Mouse (Mus musculus) intestine, embryonic 16.5 days (tissue): Measurements from ENCODE around the gene Prl2c3. TPM values are rescaled to one million over a fixed set of nuclear protein-coding genes. Genes with fewer than 3 reads are reported as not detected.
A peak's percentile ranks its signal among the peaks of the same experiment; 100 is the strongest.
"Not testable (repeated sequence)": the region's sequence is repeated elsewhere in the genome, so short reads cannot be mapped to it uniquely, and the experiment has no call there.

Experiments used
- ATAC-seq: fragments of 200-750 bp; cut with Nextera tagmentation; 2 replicates; pipeline ENCODE4 v1.8.0; 2017; ENCODE audit warnings: moderate TSS enrichment, moderate library complexity
- H3K27ac ChIP-seq: fragments of 300-500 bp; sonication (generic); 2 replicates; pipeline ENCODE4 v1.5.1; 2014; ENCODE audit warnings: mild to moderate bottlenecking, low read length
- H3K27me3 ChIP-seq: fragments of 300-500 bp; sonication (generic); replicated peaks from 2 replicates; pipeline ENCODE4 v1.6.1; 2014; ENCODE audit warnings: low read length, control low read depth, mixed read lengths; ENCODE audit not compliant: control insufficient read depth, insufficient read depth
- H3K36me3 ChIP-seq: fragments of 300-500 bp; sonication (generic); 2 replicates; pipeline ENCODE4 v1.6.1; 2014; ENCODE audit warnings: low read length, control low read depth; ENCODE audit not compliant: control insufficient read depth, insufficient read depth
- H3K4me1 ChIP-seq: fragments of 300-500 bp; sonication (generic); 2 replicates; pipeline ENCODE4 v1.6.1; 2014; ENCODE audit warnings: low read length, control low read depth, mixed read lengths; ENCODE audit not compliant: control insufficient read depth, insufficient read depth
- H3K4me2 ChIP-seq: fragments of 300-500 bp; sonication (generic); 2 replicates; pipeline ENCODE4 v1.6.1; 2014; ENCODE audit warnings: low read depth, low read length, control low read depth
- H3K4me3 ChIP-seq: fragments of 300-500 bp; sonication (generic); 2 replicates; pipeline ENCODE4 v1.5.1; 2014; ENCODE audit warnings: mild to moderate bottlenecking, low read length
- H3K9ac ChIP-seq: fragments of 300-500 bp; sonication (generic); 2 replicates; pipeline ENCODE4 v1.6.1; 2014; ENCODE audit warnings: low read depth, low read length
- H3K9me3 ChIP-seq: fragments of 300-500 bp; sonication (generic); 2 replicates; pipeline ENCODE4 v1.6.1; 2016; ENCODE audit warnings: low read length, control low read depth; ENCODE audit not compliant: control insufficient read depth
- WGBS: fragments of 180-500 bp; shearing (Covaris S2); extraction: QIAGEN DNeasy Blood & Tissue Kit; methylation state at CpG from one replicate; pipeline ENCODE4 v1.1.7; 2014; 5-methylcytosine and 5-hydroxymethylcytosine counted together
- polyA plus RNA-seq: library from polyadenylated mRNA; unstranded; fragments of >200 nt; fragmentation: Nextera tagmentation; extraction: Ambion mirVana; gene quantifications from 2 replicates; pipeline ENCODE4 v1.2.1, GENCODE M21; 2015

Prl2c3 gene
- polyA plus RNA-seq: not detected in 2 replicates

- 71% methylated on average over 3 of the region's 3 CpGs for WGBS
- H3K27ac ChIP-seq, H3K9ac ChIP-seq, ATAC-seq, H3K4me2 ChIP-seq, H3K36me3 ChIP-seq, H3K27me3 ChIP-seq, H3K9me3 ChIP-seq, H3K4me1 ChIP-seq, H3K4me3 ChIP-seq: not testable (repeated sequence)
These were observed at the start of gene Prl2c3 for GRCm38 (mm10) chr13:12799979-12800378. Gene Prl2c3, minus strand, starts transcription at chr13:12800079.

DNA sequence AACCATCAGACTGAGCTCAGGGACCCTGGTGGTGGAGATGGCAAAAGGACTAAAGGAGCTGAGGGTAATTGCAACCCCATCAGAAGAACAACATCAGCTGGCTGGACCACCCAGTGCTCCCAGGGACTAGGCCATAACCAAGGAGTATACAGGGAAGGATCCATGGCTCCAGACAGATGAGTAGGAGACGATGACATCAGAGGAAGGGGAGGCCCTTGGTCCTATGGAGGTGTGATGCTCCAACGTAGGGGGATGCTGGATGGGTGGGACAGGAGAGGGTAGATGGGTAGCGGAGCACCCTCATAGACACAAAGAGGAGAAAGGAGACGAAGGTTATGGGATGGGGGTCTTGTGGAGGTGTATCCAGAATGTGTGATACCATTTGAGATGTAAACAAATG lies 48.4 kb upstream of the Prl2c3 start:
- not testable (repeated sequence) for H3K9me3 ChIP-seq, H3K4me2 ChIP-seq, H3K27me3 ChIP-seq, H3K27ac ChIP-seq, H3K9ac ChIP-seq, H3K36me3 ChIP-seq, H3K4me1 ChIP-seq, H3K4me3 ChIP-seq
- WGBS: 75% methylated on average over 4 of the region's 4 CpGs
- ATAC-seq: peak; percentile 48; the same call in 1 of the 2 replicates

GRCm38 (mm10) chr13:12844701-12845100 lies 44.8 kb upstream of the Prl2c3 start:
- not testable (repeated sequence) for H3K9ac ChIP-seq, H3K4me2 ChIP-seq, H3K9me3 ChIP-seq, H3K27ac ChIP-seq, H3K4me1 ChIP-seq, ATAC-seq, H3K27me3 ChIP-seq, H3K36me3 ChIP-seq, H3K4me3 ChIP-seq
- 89% methylated on average over 1 of the region's 1 CpGs for WGBS

GRCm38 (mm10) chr13:12837546-12837945 lies 37.7 kb upstream of the Prl2c3 start:
- not testable (repeated sequence) for H3K4me1 ChIP-seq, H3K9ac ChIP-seq, H3K9me3 ChIP-seq, H3K36me3 ChIP-seq, ATAC-seq, H3K27ac ChIP-seq, H3K4me3 ChIP-seq, H3K4me2 ChIP-seq, H3K27me3 ChIP-seq
- WGBS: 62% methylated on average over 2 of the region's 2 CpGs

DNA sequence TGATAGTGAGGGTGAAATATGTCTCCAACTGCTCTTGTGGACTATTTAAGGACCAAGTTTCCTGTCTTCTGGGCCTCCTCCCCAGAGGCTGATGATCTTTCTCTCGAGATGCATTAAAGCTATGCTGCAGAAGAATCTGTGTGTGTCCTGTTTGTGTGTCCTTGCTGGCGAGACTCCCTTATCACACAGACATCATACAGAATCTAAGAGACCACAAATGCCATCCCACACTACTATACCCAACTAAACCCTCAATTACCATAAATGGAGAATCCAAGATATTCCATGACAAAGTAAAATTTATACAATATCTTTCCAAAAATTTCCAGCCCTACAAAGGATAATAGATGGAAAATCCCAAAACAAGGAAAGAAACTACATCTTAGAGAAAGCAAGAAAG lies 31.9 kb upstream of the Prl2c3 start:
- no peak for ATAC-seq
- Histone ChIP-seq H3K4me2 (no peak overlapping the region), H3K36me3 (no peaks in the 10 kb centered on the region), H3K27me3 (no peaks in the 10 kb centered on the region), H3K9ac (no peak overlapping the region), H3K4me1 (no peaks in the 10 kb centered on the region), H3K9me3 (peaks cover 20% of the 10 kb centered on the region), H3K27ac (no peak overlapping the region), H3K4me3 (no peak overlapping the region)
- WGBS: 74% methylated on average over 2 of the region's 2 CpGs

GRCm38 (mm10) chr13:12829031-12829430 lies 29.2 kb upstream of the Prl2c3 start:
- H3K9me3 ChIP-seq: peaks cover 26% of the 10 kb centered on the region
- ATAC-seq: no peak
- H3K4me3 ChIP-seq: no peak overlapping the region
- WGBS: 85% methylated on average over 5 of the region's 5 CpGs
- no peaks in the 10 kb centered on the region for H3K27me3 ChIP-seq
- H3K4me1 ChIP-seq: no peaks in the 10 kb centered on the region
- no peaks in the 10 kb centered on the region for H3K36me3 ChIP-seq
- H3K9ac ChIP-seq: no peak overlapping the region
- no peak overlapping the region for H3K27ac ChIP-seq
- H3K4me2 ChIP-seq: no peak overlapping the region

DNA sequence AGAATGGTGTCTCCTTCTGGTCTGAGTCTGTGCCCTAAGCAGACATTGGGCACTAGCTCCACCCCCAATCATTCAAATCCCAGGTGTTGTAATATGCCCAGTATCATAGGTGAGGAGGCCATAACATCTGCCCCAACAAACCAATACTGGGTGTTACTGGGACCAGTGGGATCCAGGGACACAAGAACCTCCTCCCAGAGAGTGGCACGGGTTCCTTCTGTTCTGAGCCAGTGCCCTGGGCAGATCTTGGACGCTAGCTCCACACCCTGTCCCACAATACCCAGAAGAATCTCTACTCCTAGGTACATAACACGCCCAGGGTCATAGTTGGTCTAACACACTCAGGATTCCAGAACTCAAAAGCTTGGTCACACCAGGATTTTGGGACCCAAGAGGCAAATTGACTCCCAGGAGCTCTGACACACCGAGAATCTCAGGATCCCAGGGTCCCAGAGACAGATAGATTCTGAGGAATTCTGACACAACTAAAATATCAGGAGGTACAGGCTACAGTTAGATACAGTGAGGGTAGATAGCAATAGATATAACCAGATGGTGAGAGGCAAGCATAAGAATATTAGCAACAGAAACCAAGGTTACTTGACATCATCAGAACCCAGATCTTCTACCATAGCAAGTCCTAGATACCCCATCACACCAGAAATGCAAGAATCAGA lies 24.8 kb upstream of the Prl2c3 start:
- not testable (repeated sequence) for H3K4me3 ChIP-seq, H3K27me3 ChIP-seq, H3K4me2 ChIP-seq, H3K4me1 ChIP-seq, H3K36me3 ChIP-seq, H3K9ac ChIP-seq, H3K27ac ChIP-seq
- H3K9me3 ChIP-seq: peaks cover 18% of the 10 kb centered on the region
- peak; percentile 33; the same call in 1 of the 2 replicates for ATAC-seq
- WGBS: 71% methylated on average over 4 of the region's 4 CpGs

DNA sequence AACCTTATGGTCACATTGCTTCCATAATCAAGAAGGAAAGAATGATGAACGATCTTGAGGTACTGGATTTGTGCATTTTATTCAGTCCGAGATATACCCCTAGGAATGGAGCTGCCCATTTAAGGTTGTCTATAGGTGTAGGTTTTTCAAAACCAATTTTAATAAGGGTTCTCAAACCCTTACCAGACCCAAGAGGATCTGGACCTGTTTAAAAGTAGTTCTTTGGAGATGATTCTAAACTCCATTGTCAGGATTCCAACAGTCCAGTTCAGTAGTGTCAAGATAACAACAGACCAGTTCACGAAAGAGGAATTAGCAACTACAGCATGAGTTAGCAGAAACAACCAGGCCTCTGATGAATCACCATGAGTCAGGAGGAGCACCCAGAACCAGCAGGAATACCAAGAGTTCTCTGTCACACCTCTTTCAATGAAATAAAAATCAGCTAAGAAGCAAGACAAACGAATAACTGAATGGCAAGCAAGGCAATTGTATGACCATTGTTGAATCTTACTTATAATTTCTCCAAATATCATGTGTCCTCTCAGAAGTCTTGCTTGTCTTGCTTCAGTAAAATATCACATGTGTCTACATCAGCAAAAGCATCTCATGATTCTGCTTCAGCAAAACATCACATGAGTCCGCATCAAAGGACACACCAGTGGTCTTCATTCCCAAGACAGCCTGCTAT lies 14.0 kb upstream of the Prl2c3 start:
- not testable (repeated sequence) for H3K36me3 ChIP-seq, H3K4me2 ChIP-seq, H3K9me3 ChIP-seq, H3K27me3 ChIP-seq, H3K4me3 ChIP-seq, H3K4me1 ChIP-seq, ATAC-seq, H3K9ac ChIP-seq, H3K27ac ChIP-seq
- WGBS: 81% methylated on average over 5 of the region's 5 CpGs

DNA sequence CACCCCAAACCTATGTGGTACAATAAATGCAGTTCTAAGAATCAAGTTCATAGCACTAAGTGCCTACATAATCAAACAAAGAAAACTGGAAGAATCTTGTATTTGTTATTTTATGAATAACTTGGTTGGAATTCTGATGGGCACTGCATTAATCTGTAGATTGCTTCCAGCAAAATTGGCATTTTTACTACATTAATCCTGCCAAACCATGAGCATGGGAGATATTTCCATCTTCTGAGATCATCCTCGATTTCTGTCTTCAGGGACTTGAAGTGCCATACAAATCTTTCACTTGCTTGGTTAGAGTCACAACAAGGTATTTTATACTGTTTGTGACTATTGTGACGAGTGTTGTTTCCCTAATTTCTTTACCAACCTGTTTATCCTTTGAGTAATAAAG lies 9.7 kb upstream of the Prl2c3 start:
- no peak for ATAC-seq
- H3K4me2 ChIP-seq: no peak overlapping the region
- no peaks in the 10 kb centered on the region for H3K4me1 ChIP-seq
- H3K27me3 ChIP-seq: no peaks in the 10 kb centered on the region
- no peaks in the 10 kb centered on the region for H3K36me3 ChIP-seq
- H3K9ac ChIP-seq: no peak overlapping the region
- H3K4me3 ChIP-seq: no peak overlapping the region
- peaks cover 3% of the 10 kb centered on the region; the same call in 1 of the 2 replicates for H3K9me3 ChIP-seq
- WGBS: 57% methylated on average over 2 of the region's 2 CpGs
- H3K27ac ChIP-seq: no peak overlapping the region
